Mouse (Mus musculus): ENCODE measurements around the gene Trp53tg5.

Trp53tg5 gene

DNA sequence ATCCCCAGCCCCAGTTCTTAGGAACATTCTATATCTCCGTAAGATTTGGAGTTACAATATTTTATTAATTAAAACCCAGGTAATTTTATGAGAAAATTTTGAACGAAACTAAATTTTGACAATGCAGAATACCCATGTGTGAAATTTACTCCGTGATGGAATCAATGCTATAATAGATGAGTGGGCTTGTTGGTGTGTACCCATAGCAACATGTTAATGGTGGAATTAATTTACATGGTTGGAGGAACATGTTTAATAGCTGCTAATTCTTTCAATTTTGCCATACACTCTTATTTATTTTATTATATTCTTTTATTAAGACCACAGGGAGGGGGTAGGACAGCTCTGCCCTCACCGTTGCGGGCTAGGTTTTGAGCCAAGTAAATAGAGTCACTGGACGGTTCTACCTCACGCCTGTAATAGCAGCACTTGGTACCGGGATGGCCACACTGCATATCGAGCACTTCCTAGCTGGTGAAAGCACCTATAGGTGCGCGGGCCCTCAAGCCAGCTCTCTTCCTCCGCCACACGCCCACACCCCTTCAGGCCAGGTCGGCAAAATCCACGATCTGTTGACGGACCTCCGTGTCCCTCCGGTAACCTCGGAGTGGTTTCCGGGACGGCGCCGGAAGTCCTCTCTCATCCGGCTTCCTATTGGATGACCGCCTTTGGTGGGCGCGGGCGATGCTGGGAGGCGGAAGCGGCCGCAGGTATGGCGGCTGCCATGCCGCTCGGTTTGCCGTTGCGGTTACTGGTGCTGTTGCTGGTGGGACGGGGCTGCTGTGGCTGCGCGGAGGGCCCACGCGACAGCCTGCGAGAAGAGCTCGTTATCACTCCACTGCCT lies 23.5 kb upstream of the Trp53tg5 start, which contains the start of gene Pigt:
Gene Pigt (plus strand): TSS at position 674 of the 844 bp plus-strand sequence.
- DNase-seq (ENCODE audit: low read depth, low spot score), result peak; percentile 74

DNA sequence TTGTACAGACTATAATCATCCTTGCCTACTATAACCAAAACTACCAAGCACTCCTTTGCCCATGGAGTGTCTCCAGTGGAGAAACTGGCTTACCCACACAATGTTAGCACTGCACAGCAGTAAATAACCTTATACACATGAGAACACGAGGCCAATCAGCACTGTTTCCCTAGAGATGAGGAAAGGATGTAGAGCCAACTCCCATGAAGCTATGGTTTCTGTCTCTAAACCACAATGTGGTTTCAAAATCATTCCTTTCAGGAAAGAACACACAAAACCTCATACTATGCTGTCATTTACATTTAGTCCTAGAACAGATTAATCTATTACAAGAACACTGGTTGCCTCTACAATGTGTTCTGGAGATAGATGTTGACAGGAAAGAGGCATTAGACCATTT lies 22.8 kb upstream of the Trp53tg5 start:
- DNase-seq (ENCODE audit: low read depth, low spot score), result no peak

DNA sequence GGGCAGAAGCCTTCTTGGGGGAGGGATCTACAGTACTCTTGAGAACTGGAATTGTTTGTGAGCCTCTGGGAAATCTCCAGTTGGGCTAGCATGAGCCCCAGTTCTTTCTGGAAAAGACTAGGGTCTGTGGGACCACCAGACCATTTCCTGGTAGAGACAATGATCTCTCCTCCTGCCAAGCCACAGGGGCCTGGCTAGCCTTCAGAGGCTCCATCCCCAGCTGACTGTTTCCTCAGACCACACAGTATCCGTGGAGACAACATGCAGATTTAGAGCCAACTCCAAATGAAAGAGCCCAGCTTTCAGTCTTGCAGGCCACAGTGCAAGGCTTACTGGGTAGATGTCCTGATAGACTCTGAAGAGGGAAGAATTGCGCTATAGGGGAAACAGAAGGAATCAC lies 20.6 kb upstream of the Trp53tg5 start:
- no peak for DNase-seq (ENCODE audit: low read depth, low spot score)

DNA sequence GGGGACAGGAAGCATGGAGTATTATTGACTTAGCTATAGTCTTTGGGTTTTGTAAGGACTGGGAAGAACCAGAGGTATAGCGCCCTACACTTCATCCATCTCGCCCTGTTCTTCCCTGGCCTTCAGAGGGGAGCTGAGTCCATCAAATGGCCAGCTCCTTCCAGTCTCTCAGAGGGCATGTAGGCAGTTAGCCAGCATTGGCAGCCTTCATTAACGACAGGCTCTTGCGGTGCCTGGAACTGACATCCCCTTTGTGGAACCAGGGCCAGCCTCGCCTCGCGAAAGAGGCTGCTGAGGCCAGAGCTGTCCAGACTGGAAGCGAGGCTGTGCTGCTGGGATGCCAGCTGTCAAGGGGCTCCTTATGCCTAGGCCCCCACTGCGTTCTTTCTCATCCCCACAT lies 14.3 kb upstream of the Trp53tg5 start:
- DNase-seq (ENCODE audit: low read depth, low spot score), result no peak

DNA sequence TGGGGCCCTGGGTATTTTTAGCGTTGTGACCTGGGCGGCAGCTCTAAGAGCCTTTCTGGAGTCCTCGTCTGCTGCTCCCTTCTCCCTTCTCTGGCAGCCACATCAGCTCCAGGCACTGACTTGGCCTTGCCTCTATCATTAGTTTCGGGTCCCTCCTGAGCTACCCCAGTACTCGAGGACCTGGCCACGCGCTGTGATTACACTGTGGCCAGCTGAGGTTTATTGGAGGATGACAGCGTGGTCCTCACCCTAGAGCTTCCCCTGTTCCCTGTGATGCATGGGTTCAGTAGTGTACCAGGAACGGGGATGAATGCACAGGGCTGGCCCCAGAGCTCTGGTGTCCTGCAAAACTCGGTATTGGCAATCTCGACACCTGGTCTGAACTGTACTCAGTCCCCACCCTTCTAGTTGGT lies 13.6 kb upstream of the Trp53tg5 start:
- DNase-seq (ENCODE audit: low read depth, low spot score), result no peak

DNA sequence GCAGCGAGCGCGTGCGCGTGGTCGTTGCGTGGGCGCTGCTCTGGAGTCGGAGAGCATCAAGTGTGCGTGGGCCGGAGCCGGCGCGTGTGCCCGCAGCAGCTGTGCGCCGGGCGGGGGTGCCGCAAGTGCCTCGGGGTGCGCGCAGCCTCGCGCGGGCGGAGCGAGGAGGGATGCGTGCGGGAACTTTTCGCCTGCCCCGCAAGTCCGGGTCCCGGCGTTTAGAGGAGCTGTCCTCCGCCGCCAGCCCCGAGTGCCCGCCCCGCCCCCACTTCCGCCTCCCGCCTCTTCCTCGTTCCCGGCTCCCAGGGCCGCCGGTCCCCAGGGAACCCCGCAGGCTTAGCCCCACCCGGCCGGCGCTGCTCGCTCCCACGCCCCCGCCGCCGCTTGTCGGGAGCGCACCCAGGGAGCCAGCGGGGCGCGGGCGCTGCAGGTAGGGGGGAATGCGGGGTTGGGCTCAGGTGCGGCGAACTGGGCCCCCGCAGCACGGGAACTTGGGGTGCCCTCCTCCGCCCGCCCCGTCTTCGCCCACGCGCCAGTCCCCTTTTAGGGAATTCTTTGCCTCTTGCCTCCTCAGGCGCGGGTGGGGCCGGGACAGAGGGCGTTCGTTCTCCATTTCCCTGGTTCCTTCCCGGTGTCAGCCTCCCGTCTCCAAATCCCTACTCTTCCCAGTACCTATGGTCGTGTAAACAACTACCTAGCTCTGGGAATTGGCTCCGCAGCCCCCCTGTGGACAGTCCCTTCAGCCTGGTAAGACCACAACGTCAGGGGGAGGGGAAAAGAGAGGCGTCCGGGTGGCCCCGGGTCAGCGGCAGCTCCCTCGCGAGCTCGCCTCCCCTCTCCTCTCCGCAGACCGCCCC lies 13.0 kb upstream of the Trp53tg5 start:
- no peak for DNase-seq (ENCODE audit: low read depth, low spot score)

DNA sequence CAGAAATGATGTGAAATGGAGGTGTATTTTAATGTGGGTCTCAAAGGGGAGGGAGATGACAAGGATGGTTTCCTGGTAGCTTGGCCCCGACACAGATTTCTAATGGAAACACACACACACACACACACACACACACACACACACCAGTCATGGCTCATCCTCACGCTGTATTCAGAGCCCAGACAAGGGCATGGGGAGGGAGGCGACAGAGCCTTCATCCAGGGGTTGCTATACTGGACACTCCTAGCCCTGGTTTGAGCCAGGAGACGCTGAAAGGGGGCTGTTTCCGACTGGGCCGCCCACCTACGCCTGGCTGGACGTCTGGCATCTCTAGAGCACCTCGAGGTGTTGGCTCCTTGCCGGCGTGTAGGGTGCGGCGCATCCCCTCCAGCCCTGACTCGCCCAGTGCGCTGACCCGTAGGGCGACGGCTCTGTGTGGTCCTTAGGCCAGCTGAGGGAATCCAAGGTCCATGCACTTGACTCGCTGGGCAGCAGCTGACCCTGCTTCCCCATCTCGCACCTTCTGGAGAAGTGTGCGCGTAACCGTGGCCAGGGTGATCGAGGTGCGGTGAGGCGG lies 12.2 kb upstream of the Trp53tg5 start, which contains the start of gene Dbndd2:
Gene Dbndd2 (plus strand): TSS at position 426 of the 577 bp plus-strand sequence.
- DNase-seq (ENCODE audit: low read depth, low spot score), result no peak

DNA sequence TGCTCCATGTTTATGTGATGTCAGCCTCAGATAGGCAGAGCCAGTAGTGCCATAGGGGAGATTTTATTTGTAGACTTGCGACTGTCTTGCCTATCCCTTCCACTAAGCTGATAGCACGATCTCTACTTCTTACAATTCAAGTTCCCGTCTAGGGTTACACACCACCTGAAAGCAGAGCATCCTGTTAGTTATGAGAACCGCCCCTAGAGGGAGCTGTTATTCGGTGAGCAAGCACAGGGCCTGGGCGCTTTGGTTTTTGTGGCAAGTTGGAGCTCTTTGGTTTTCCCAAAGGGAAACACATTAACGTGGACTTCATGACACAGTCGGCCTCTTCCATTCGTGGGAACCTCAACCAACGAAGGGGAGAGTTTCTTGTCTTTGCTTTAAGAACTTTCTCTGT lies 3.3 kb downstream of the Trp53tg5 start:
- DNase-seq (ENCODE audit: low read depth, low spot score), result no peak

DNA sequence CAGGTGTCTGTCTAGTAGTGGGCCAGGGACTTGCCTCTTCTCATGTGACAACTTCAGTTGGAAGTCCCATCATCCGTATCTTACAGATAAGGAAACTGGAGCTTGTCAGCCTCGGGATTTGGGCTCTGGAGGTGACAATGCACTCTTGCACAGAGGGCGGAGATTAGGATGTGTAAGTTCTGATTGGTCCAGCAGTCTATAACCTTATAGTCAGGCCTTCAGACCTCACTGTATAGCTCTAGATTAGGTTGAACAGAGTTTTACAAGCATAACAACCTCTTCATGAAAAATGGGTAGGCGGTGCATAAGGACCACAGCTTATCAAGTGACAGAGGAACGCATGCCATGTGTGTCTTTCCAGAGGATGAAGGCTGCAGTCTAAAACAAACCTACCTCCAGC lies 6.7 kb downstream of the Trp53tg5 start:
- no peak for DNase-seq (ENCODE audit: low read depth, low spot score)

DNA sequence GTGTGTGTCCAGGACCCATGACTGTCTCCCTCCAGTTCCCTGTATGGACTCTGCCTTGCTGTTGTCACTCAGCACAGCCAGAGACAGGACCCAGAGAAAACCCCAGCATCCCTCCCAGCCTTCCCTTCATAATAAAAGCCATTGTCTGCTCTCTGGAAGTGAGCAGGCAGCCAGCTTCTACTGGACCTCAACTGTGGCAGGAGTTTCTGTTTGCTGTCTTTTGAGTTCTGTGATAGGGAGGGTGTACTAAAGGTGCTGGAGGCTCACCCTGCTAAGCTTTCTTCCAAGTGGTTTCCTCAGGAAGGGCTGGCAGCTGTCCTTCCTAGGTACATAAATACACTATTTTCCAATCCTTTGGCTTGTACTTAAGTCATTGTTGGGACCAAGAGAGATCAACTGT lies 8.4 kb downstream of the Trp53tg5 start:
- DNase-seq (ENCODE audit: low read depth, low spot score), result no peak

DNA sequence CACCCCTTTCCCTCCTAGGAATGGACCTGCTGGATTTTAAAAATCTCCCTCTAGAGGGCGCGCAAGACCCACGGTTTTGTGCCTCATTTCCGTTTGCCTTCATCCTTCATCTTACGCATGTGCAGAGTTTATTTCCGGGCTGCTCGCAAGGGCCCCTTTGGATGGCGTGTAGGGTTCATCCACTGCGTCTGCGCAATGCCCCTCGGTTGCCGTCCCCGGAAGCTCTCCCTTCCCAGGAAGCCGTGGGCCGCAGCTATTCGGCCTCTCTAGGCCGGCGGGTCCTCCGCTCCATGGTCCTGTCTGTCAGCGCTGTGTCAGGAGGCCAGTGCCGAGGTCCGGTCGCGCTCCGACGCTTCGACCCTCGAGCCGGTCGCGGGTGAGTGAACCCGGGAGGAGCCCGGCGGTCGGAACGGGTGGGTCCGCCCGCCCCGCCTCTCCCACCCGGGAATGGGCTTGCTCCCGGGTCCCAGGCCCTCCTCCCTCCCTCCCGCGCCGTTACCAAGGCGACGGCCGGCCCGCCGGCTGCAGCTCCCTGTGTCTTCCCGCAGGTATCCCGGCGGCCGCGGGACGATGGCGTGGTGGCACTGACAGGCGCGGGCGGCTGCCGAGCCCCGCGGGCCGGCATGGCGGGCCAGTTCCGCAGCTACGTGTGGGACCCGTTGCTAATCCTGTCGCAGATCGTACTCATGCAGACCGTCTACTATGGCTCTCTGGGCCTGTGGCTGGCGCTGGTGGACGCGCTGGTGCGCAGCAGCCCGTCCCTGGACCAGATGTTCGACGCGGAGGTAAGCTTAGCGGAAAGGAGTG lies 12.6 kb downstream of the Trp53tg5 start, which contains the start of gene Gm20458:
Gene Gm20458 (plus strand): TSS at position 223 of the 807 bp plus-strand sequence.
- DNase-seq (ENCODE audit: low read depth, low spot score), result peak; percentile 98

DNA sequence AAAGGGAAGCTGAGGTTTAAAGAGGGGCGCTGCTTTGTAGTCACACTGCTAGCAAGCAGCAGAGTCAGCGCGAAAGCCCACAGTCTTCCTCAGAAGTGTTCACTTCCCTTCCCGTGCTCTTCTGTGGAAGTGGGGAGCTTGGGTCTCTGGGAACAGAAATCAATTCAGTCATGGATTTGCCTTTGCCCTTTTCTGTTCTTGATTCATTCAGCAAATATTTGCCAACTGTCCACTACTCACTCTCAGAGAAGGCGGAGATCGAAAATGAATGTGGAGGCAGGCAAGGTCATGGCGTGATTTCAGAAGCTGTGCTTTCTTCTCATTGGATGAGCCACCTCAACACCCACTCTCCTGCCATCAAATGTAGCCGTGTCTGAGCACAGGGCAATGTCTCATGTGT lies 15.0 kb downstream of the Trp53tg5 start:
- no peak for DNase-seq (ENCODE audit: low read depth, low spot score)

DNA sequence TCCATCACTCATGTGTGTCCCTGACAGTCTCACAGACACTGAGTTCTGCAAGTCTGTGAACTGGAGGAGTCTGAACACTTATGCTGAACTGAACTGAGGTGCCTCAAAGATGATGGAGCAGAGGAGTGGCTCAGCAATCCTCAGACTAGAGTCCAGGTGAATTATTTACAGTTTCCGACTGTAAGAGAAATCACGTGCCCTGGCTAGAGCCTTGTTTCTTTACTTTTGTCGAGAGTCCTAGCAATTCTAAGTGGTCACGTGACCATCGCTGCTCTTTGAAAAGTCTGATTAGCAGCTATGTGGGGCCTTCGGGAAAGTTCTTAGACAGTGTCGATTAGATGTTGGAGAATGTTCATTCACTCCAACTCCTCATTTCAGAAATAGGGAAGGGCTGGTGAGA lies 15.6 kb downstream of the Trp53tg5 start:
- no peak for DNase-seq (ENCODE audit: low read depth, low spot score)

DNA sequence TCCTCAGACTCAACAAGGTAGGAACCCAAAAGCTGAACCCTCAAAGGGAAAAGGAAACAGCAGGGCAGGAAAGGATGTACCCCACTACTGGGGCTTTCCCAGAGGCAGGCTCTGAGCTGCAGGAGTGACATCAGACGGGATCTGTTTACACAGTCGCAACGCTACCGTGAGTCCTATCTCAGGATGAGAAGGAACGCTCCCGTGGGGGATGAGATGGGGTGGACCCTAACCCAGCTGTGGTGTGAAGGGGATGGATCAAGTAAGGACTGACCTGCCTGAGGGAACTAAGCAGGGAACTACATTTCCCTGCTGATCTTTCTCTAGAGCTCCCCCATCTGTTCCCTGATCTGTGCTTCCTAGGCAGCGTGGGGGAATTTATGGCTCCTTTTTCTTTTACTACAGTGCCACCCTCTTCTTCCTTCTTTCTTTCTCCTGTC lies 16.6 kb downstream of the Trp53tg5 start, which contains the start of gene Sys1:
Gene Sys1 (plus strand): TSS at position 101 of the 437 bp plus-strand sequence.
- no peak for DNase-seq (ENCODE audit: low read depth, low spot score)

DNA sequence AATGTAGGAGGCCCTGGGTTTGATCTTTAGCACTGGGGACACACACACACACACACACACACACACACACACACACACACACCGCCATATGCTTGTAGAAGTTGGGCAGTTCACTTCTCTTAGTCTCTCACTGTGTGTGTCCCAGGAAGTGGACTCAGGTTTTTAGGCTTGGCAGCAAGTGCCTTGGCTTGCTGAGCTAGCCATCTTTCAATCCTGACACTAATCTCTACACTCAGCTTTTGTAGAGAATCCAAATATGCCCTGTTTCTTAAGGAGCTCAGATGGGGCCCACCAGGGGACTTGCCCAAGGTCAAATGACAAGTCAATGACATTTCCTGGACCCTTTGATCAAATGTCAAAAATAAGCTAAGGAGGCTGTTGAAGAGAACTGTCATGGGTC lies 17.1 kb downstream of the Trp53tg5 start:
- DNase-seq (ENCODE audit: low read depth, low spot score), result no peak

DNA sequence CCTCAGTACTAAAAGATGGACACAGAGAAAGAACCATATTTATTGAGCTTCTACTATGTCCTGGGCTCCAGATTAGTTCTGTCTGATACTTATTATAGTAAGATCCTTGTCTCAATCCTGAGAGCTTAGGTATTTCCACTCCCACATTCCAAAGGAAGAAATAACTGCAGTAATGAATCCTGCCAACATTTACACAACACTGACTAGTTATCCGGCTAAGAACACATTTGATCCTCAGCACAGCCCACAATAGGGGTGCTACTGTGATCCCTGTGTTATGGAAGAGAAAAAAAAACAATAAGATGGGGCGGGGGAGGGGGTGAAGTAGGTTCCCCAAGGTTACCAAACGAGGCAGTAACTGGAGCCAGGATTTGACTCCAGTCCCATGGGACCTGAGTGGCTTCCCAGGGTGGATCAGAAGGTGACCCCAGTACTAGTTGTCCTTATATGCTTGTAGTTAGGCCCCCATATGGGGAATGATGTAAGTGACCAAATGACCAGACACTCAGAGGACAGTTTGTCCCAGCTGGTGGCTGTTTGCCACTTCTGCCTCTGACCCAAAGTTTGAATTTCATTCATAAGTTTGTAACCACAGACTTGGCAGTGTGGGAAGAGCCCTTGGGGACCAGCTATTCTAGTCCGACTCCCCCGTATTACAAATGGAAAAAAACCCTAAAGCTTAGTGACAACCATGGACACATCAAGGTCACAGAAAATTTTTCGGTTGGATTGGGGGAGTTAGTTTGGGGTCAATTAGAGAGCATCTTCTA lies 17.9 kb downstream of the Trp53tg5 start:
- DNase-seq (ENCODE audit: low read depth, low spot score), result no peak

DNA sequence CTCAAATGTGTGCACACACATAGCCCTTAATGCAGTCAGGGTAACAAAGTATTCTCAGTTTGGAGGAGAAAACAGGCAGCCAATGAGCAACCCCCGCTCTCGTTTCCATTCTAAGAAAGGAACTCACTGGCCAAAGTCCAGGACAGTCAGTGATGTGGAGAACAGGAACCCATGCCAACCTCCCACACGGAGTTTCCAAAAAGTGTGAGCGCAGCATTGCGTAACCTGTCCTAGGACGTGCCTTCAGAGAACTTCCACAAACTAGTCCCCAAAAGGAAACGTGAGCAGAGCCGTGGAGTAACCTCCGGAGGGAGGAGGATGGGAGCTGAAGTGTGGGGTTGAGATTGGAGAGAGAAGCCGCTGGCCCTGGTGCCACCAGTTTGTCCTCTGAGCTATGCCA lies 18.7 kb downstream of the Trp53tg5 start:
- DNase-seq (ENCODE audit: low read depth, low spot score), result no peak

DNA sequence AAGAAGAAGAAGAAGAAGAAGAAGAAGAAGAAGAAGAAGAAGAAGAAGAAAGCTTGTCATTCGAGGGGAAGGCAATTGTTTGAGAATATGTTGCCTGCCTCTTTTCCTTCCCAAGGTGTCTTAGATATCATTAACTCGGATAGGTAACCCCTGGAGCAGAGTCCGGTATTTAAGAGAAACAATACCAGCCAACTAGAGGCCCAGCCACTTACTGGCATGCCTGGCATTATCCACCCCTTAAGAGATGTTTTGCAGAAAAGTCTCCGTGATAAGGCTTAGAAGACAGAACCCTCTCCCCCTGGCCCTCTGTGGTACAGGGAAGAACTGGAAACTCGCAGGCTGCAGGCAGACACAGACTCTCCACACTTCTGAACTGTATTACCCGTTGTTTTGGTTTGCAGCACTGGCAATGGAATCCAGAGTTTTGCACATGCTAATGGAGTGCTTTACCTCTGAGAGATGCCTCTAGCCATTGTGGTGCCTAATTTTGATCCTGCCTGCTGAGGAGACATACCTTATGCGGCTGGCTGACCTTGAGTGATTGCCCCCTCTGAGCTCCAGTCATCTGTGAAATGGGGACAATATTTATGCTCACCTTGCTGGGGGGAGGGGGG lies 19.5 kb downstream of the Trp53tg5 start:
- DNase-seq (ENCODE audit: low read depth, low spot score), result no peak

DNA sequence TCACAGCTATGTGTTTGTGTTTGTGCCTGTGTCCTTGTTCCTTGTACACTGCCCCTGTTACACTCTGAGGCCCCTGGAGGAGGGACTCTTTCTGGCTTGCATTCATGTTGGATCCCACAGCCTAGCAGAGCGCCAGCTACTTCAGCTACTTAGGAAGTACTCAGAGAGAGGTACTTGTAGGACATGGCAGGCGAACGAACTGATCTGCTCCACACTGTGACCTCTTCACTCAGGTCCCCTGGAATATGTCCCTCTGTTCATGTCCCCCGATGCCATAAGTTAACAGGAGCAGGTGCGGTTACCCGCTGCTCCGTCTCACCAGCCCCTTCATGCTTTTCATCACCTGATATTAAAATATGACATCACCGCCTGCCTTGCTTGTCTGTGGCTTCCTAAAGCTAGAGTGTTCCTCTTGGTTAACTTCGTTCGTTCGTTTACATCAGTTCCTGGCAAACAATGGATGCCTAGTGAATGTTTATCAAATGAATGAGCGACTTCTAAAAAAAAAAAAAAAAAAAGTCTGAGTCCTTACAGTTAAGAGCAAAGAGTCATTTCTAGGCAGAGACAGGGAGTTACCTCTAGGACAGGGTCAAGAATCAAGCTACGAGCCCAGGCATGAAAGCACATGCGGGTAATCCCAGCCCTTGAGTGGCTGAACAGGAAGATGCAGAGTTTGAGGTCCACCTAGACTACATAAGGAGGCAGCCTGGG lies 20.3 kb downstream of the Trp53tg5 start:
- no peak for DNase-seq (ENCODE audit: low read depth, low spot score)
